Mouse (Mus musculus): ENCODE measurements around the gene Pcf11. TPM values are rescaled to one million over a fixed set of nuclear protein-coding genes. Genes with fewer than 3 reads are reported as not detected.

Pcf11 gene
- total and polyA plus RNA-seq, 3 experiments: 30.0 to 37.2 (median 30.5) TPM

DNA sequence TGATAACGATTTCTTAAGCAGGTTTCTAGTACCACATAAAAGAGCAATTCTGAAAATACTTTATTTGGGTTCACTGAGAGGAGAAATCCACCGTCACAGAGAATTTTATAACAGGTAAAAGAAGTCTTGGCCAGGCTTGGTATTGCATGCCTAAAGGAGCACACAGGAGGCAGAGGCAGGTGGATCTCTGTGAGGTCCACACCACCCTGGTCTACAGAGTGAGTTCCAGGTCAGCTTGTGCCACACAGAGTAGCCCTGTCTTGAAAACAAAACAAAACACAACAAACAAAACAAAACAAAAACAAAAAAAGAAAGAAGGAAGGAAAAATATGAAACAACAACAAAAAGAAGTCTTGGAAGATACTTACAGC is 18.6 kb upstream of the Pcf11 start:
- DNase-seq (ENCODE audit: extremely low read depth): no peak
- no peak overlapping the region for H3K4me3 ChIP-seq (replicated peaks in 1 of 3; ENCODE audit: low read depth in 2 of 3, low read length in 2 of 3, poor library complexity in 1 of 3)
- no peaks in the 10 kb centered on the region for H3K36me3 ChIP-seq (replicated peaks in 1 of 2; ENCODE audit: control insufficient read depth in 1 of 2, insufficient read depth in 1 of 2, low read length in 1 of 2)
- peaks cover 3% of the 10 kb centered on the region for H3K9me3 ChIP-seq (replicated peaks; ENCODE audit: low read length)
- no peaks in the 10 kb centered on the region for H3K4me1 ChIP-seq (ENCODE audit: control insufficient read depth in 1 of 2, insufficient read depth in 2 of 2)
- no peak for TF ChIP-seq MXI1 (IDR thresholded peaks at IDR 0.05; ENCODE audit: low read depth, low read length)
- TF ChIP-seq SIN3A (IDR thresholded peaks at IDR 0.05; ENCODE audit: low read length): no peak
- TF ChIP-seq SMC3 (IDR thresholded peaks at IDR 0.05; ENCODE audit: low read depth, low read length): no peak
- no peak for TF ChIP-seq TCF12 (IDR thresholded peaks at IDR 0.05; ENCODE audit: low read depth, low read length)
- no peak overlapping the region for H3K9ac ChIP-seq (ENCODE audit: insufficient read depth, low read depth)
- no peak overlapping the region for H3K27ac ChIP-seq (ENCODE audit: insufficient read depth, low read depth)
- no peak overlapping the region for H3K4me2 ChIP-seq (ENCODE audit: insufficient read depth, low read depth, poor library complexity, severe bottlenecking)
- in situ Hi-C loops (cut with MboI; ENCODE audit: low pct_ligation_motif_present, low pct_unique_long_range_greater_than_20kb, low sequenced_read_pairs) (no loop called here), dilution Hi-C loops (cut with MboI; ENCODE audit: extremely low pct_ligation_motif_present, extremely low pct_unique_long_range_greater_than_20kb, low sequenced_read_pairs) (no loop called here)
- H3K27me3 ChIP-seq (replicated peaks): peaks cover 5% of the 10 kb centered on the region
- H3K79me2 ChIP-seq (replicated peaks; ENCODE audit: control insufficient read depth, extremely low read depth, insufficient read depth, poor library complexity, severe bottlenecking): no peaks in the 10 kb centered on the region

DNA sequence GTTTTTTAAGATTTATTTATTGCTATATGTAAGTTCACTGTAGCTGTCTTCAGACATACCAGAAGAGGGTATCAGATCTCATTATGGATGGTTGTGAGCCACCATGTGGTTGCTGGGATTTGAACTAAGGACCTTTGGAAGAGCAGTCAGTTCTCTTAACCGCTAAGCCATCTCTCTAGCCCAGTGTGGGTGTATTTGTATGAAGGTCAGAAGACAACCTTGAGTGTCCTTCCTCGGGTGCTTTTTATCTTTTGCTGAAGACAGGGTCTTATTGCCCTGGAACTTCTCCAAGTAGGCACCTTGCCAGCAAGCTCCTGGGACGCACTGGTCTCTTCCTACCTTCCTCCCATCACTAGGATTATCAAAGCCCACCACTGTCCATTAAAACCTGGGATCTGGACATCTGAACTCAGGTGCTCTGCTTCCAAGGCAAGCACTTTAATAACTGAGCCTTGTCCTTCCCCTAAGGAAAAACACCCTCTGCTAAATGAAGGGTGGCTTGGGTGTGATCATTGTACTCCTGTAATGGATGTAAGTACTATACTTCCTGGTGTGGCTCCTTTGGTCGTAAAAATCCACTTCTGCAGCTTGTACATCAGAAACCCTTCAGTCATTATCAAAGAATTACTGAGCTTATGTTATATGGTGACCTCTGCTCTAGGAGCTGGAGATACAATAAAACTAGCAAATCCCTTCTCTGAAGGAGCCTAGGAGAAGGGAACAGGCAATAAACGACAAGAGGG is 18.0 kb upstream of the Pcf11 start:
- in situ Hi-C loops (cut with MboI; ENCODE audit: low pct_ligation_motif_present, low pct_unique_long_range_greater_than_20kb, low sequenced_read_pairs): no loop called here
- Histone ChIP-seq H3K27ac (ENCODE audit: insufficient read depth, low read depth) (no peak overlapping the region), H3K36me3 (replicated peaks in 1 of 2; ENCODE audit: control insufficient read depth in 1 of 2, insufficient read depth in 1 of 2, low read length in 1 of 2) (no peaks in the 10 kb centered on the region), H3K79me2 (replicated peaks; ENCODE audit: control insufficient read depth, extremely low read depth, insufficient read depth, poor library complexity, severe bottlenecking) (no peaks in the 10 kb centered on the region), H3K4me1 (ENCODE audit: control insufficient read depth in 1 of 2, insufficient read depth in 2 of 2) (no peaks in the 10 kb centered on the region), H3K9me3 (replicated peaks; ENCODE audit: low read length) (peaks cover 3% of the 10 kb centered on the region), H3K4me3 (replicated peaks in 1 of 3; ENCODE audit: low read depth in 2 of 3, low read length in 2 of 3, poor library complexity in 1 of 3) (no peak overlapping the region), H3K4me2 (ENCODE audit: insufficient read depth, low read depth, poor library complexity, severe bottlenecking) (no peak overlapping the region), H3K9ac (ENCODE audit: insufficient read depth, low read depth) (no peak overlapping the region), H3K27me3 (replicated peaks) (peaks cover 6% of the 10 kb centered on the region)
- no peak for TF ChIP-seq IRF4 (IDR thresholded peaks at IDR 0.05; ENCODE audit: low read depth, low read length)
- TF ChIP-seq UBTF (IDR thresholded peaks at IDR 0.05; ENCODE audit: low read depth, low read length): no peak
- TF ChIP-seq MAFK (IDR thresholded peaks at IDR 0.05; ENCODE audit: insufficient replicate concordance, low read length): no peak
- TF ChIP-seq GABPA (IDR thresholded peaks at IDR 0.05; ENCODE audit: insufficient replicate concordance, low read depth, low read length): no peak
- TF ChIP-seq NRF1 (IDR thresholded peaks at IDR 0.05; ENCODE audit: low read depth, low read length): no peak
- TF ChIP-seq E2F4 (IDR thresholded peaks at IDR 0.05; ENCODE audit: insufficient replicate concordance, low read depth, low read length): no peak
- TF ChIP-seq CTCF (conservative IDR thresholded peaks at IDR 0.05 in 1 of 2, IDR thresholded peaks at IDR 0.05 in 1 of 2; ENCODE audit: low read depth in 2 of 2, low read length in 2 of 2): no peak
- no peak for TF ChIP-seq POLR2A (IDR thresholded peaks at IDR 0.05; ENCODE audit: low read depth, low read length)
- DNase-seq (ENCODE audit: extremely low read depth): no peak
- dilution Hi-C loops (cut with MboI; ENCODE audit: extremely low pct_ligation_motif_present, extremely low pct_unique_long_range_greater_than_20kb, low sequenced_read_pairs): no loop called here

GRCm38 (mm10) chr7:92677346-92677745 is 7.6 kb upstream of the Pcf11 start:
- Histone ChIP-seq H3K9ac (ENCODE audit: insufficient read depth, low read depth) (no peak overlapping the region), H3K9me3 (replicated peaks; ENCODE audit: low read length) (peaks cover 4% of the 10 kb centered on the region), H3K4me2 (ENCODE audit: insufficient read depth, low read depth, poor library complexity, severe bottlenecking) (no peak overlapping the region), H3K79me2 (replicated peaks; ENCODE audit: control insufficient read depth, extremely low read depth, insufficient read depth, poor library complexity, severe bottlenecking) (no peaks in the 10 kb centered on the region), H3K4me1 (ENCODE audit: control insufficient read depth in 1 of 2, insufficient read depth in 2 of 2) (no peaks in the 10 kb centered on the region), H3K27me3 (replicated peaks) (peaks cover 25% of the 10 kb centered on the region), H3K27ac (ENCODE audit: insufficient read depth, low read depth) (no peak overlapping the region), H3K4me3 (replicated peaks in 1 of 3; ENCODE audit: low read depth in 2 of 3, low read length in 2 of 3, poor library complexity in 1 of 3) (no peak overlapping the region), H3K36me3 (replicated peaks in 1 of 2; ENCODE audit: control insufficient read depth in 1 of 2, insufficient read depth in 1 of 2, low read length in 1 of 2) (no peaks in the 10 kb centered on the region)
- TF ChIP-seq MXI1 (IDR thresholded peaks at IDR 0.05; ENCODE audit: low read depth, low read length) (no peak), USF1 (IDR thresholded peaks at IDR 0.05; ENCODE audit: low read depth, low read length) (no peak), ZNF384 (IDR thresholded peaks at IDR 0.05; ENCODE audit: low read depth, low read length) (no peak), JUND (conservative IDR thresholded peaks at IDR 0.05; ENCODE audit: low read depth, low read length) (no peak), TBP (conservative IDR thresholded peaks at IDR 0.05; ENCODE audit: low read depth, low read length) (no peak), PAX5 (IDR thresholded peaks at IDR 0.05; ENCODE audit: low read length) (no peak), NRF1 (IDR thresholded peaks at IDR 0.05; ENCODE audit: low read depth, low read length) (no peak), RAD21 (IDR thresholded peaks at IDR 0.05; ENCODE audit: low read depth, low read length) (no peak), NELFE (IDR thresholded peaks at IDR 0.05; ENCODE audit: low read depth, low read length) (no peak), MYC (IDR thresholded peaks at IDR 0.05; ENCODE audit: low read depth, low read length) (no peak), USF2 (conservative IDR thresholded peaks at IDR 0.05; ENCODE audit: low read depth, low read length) (no peak), RCOR1 (conservative IDR thresholded peaks at IDR 0.05; ENCODE audit: low read depth, low read length) (no peak)
- no peak for DNase-seq (ENCODE audit: extremely low read depth)
- dilution Hi-C loops (cut with MboI; ENCODE audit: extremely low pct_ligation_motif_present, extremely low pct_unique_long_range_greater_than_20kb, low sequenced_read_pairs): no loop called here
- in situ Hi-C loops (cut with MboI; ENCODE audit: low pct_ligation_motif_present, low pct_unique_long_range_greater_than_20kb, low sequenced_read_pairs): no loop called here

All from CH12.LX (cell line).